Mouse (Mus musculus): ENCODE results near the gene Apoh. TPM values are rescaled to one million over a fixed set of nuclear protein-coding genes. Genes with fewer than 3 reads are reported as not detected.
A peak's percentile ranks its signal among the peaks of the same experiment; 100 is the strongest.

Gene Apoh
- total RNA-seq, 2 experiments from 2014 or later = 0.42 to 1.3 TPM

DNA sequence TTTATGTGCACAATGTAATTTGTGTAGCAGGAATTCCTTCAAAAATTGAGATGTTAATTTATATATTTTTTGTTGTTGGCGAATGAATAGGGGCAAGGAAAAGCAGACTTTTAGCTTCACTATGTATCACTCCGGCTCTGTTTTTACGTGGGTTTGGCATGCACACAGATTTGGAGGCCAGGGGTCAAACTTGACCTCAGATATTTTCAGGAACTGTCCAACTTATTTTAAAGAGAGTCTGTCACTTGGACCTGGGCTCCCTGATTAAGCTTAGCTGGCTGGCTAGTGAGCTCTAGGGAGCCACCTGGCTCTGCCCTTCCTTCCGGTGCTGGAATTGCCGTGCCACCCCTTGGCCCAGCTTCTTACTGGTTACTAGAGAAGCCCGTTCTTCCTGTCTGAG, 84.0 kb downstream of the Apoh start:
- intact Hi-C loops (cut with DNase I; ENCODE audit: low total_unique reads) = no loop called here
- peak; percentile 10 for DNase-seq

DNA sequence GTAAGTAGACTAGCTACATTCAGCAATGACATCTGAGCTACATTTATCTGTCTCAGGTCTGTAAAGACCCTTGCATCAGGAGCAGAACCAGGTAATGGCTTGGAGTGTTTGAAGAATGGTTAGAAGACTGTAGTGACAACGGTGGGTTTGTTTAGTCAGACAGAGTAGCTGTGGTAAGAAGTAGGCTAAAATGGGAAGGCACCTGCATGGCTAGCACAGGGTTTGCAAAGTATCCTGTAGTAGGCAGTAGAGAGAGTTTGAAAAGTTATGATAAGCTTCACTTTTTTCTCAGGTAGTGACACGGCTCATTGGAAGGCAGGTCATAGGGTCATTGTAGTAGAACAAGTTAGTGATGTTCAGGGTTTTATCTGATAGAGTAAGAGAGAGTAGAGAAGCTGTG, 85.9 kb downstream of the Apoh start:
- no peak for DNase-seq
- intact Hi-C loops (cut with DNase I; ENCODE audit: low total_unique reads) = no loop called here

DNA sequence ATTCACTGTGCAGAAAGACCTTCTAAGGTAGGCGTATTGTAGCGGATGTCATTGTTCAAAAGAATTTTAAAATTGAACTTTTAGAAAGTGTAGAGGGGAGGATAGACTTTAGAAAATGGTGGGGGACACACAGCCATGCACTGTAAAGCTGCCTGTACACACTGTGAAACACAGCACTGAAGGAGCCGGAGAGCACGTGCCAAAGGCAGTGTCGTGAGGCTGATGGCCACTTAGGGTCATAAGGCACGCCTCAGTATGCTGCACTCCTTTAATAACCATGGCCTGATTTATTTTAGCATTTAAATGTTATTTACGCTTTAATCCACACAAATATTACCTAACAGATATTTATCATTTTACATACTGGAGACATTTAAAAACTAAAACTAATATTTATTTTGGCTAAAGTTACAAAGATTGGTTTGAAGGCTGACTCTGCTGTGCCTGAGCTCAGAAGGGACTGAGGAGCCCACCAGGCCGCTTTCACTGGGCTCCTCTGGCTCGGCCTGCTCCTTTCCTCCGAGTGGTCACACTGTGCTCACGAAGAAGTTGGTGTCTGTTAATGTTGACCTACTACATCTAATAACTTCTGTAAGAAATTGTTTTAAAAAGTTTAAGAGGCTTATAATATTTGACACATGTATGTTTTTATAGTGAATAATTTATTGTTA, 100.9 kb downstream of the Apoh start:
- DNase-seq = no peak
- intact Hi-C loops (cut with DNase I; ENCODE audit: low total_unique reads) = no loop called here

DNA sequence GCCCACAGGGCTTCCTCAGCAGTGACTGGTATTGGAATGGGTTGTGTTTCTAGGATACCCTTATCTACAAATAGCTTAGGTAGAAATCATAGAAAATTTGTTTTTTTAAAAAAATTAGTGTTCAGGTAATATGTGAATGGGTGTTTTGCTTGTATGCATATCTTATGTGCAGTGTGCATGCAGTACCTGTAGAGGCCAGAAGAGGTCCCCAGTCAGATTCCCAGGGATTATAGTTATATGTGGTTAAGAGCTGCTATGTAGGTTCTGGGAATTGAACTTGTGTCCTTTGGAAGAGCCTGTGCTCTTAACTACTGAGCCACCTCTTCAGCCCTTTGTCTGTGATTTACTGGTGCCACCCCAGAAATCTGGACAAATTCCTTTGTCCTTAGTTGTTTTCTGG, 104.0 kb downstream of the Apoh start:
- intact Hi-C loops (cut with DNase I; ENCODE audit: low total_unique reads) = no loop called here
- DNase-seq = no peak

DNA sequence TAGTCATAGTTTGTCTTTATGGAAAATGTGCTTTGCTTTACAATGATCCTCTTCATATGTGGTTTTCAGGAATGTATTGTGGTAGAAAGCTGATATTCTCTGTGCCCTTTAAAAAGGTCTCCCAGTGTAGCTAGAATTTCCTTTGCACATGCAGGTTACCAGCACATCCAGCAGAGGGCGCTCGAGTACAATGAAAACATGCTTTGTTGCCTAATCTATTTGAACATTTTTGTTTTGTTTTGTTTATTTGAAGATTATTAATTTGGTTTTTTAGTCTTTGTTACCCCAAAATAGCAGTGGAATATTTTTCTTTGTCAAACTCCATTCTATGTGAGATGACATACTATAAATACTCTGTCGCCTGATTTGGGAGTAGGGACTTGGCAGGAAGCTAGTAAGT, 106.7 kb downstream of the Apoh start:
- intact Hi-C loops (cut with DNase I; ENCODE audit: low total_unique reads) = loop anchor here (5.0 to 10.0 kb wide), 3 partner anchors 475 to 732 kb away; partner anchors contain the start of gene Axin2
- DNase-seq = peak; percentile 60

DNA sequence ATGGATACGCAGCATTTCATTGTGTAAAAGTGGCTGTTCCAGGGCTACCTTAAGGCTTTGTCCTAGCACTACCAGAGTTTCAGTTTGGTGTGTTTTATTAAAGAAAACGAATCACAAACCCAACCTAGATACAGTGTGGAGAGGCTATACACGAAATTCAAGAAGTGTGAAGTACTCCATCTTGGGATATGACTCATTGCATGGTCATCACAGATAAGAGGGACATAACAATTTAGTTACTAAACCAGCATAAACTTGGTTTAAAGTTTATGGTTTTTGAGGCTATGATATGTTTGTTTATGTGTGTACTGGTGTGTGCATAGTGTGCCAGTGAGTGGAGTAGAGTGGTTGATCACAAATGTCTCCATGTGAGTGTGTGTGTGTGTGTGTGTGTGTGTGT, 116.4 kb downstream of the Apoh start:
- intact Hi-C loops (cut with DNase I; ENCODE audit: low total_unique reads) = loop anchor here (10.0 kb wide), 2 partner anchors 465 to 575 kb away; partner anchors contain the start of gene Axin2
- no peak for DNase-seq

Other genes starting within 250 kb of the Apoh start
- 10 to 100 TPM; 41.4 to 42.5 TPM for gene Prkca, start 574 bp downstream of the Apoh start, total RNA-seq (2021)
- 1 to 10 TPM; 3.9 to 5.9 TPM for gene Cep112, start 81.8 kb downstream of the Apoh start, total RNA-seq (2021)

Measured in gastrocnemius, postnatal 14 days (tissue).